Mouse (Mus musculus) limb, embryonic 12.5 days (tissue): ENCODE results near the gene Sct. TPM values are rescaled to one million over a fixed set of nuclear protein-coding genes. Genes with fewer than 3 reads are reported as not detected.

Source experiments
- ATAC-seq: fragments of 200-750 bp; cut with Nextera tagmentation; 2 replicates; pipeline ENCODE4 v1.8.0; 2017; ENCODE audit warnings: low read depth, moderate TSS enrichment; ENCODE audit not compliant: insufficient number of reproducible peaks, insufficient read depth, low FRiP score, low TSS enrichment
- H3K27ac ChIP-seq: fragments of 300-500 bp; sonication (generic); 2 replicates; pipeline ENCODE4 v1.5.1; 2016; ENCODE audit warnings: mild to moderate bottlenecking, moderate library complexity
- H3K27me3 ChIP-seq: fragments of 300-500 bp; sonication (generic); 2 replicates; pipeline ENCODE4 v1.6.1; 2016; ENCODE audit warnings: mild to moderate bottlenecking, moderate library complexity
- H3K36me3 ChIP-seq: fragments of 300-500 bp; sonication (generic); 2 replicates; pipeline ENCODE4 v1.6.1; 2016; ENCODE audit warnings: mild to moderate bottlenecking, moderate library complexity
- H3K4me1 ChIP-seq: fragments of 300-500 bp; sonication (generic); replicated peaks from 2 replicates; pipeline ENCODE4 v1.6.1; 2016
- H3K4me2 ChIP-seq: fragments of 300-500 bp; sonication (generic); 2 replicates; pipeline ENCODE4 v1.6.1; 2016; ENCODE audit warnings: mild to moderate bottlenecking, moderate library complexity
- H3K4me3 ChIP-seq: fragments of 300-500 bp; sonication (generic); replicated peaks from 2 replicates; pipeline ENCODE4 v1.5.1; 2016; ENCODE audit warnings: mild to moderate bottlenecking
- H3K9ac ChIP-seq: fragments of 300-500 bp; sonication (generic); replicated peaks from 2 replicates; pipeline ENCODE4 v1.6.1; 2016; ENCODE audit warnings: mild to moderate bottlenecking, moderate library complexity
- H3K9me3 ChIP-seq: fragments of 300-500 bp; sonication (generic); 2 replicates; pipeline ENCODE4 v1.6.1; 2016; ENCODE audit warnings: mild to moderate bottlenecking, moderate library complexity
- WGBS: fragments of 180-500 bp; shearing (Covaris S2); methylation state at CpG from one replicate; pipeline ENCODE4 v1.1.7; 2016; 5-methylcytosine and 5-hydroxymethylcytosine counted together
- polyA plus RNA-seq: library from polyadenylated mRNA; unstranded; fragments of >200 nt; fragmentation: Nextera tagmentation; extraction: Ambion mirVana; gene quantifications from 2 replicates; pipeline ENCODE4 v1.2.1, GENCODE M21; 2016

Gene Sct
- polyA plus RNA-seq = 10.5 and 11.4 TPM in 2 replicates

GRCm38 (mm10) chr7:141278766-141279590, at the start of gene Sct:
Gene Sct (minus strand): TSS chr7:141279133.
- peak; percentile 70 for ATAC-seq
- WGBS = 3% methylated on average over 46 of the region's 46 CpGs
- peak within 1 kb of the TSS; percentile 57 for H3K9ac ChIP-seq
- H3K4me2 ChIP-seq = peak within 1 kb of the TSS; percentile 95
- H3K9me3 ChIP-seq = no peaks in the 10 kb centered on the region
- peaks cover 21% of the 10 kb centered on the region for H3K27me3 ChIP-seq
- no peak within 1 kb of the TSS for H3K27ac ChIP-seq
- no peaks in the 10 kb centered on the region for H3K36me3 ChIP-seq
- H3K4me1 ChIP-seq = peaks cover 23% of the 10 kb centered on the region
- peak within 1 kb of the TSS; percentile 52 for H3K4me3 ChIP-seq

- WGBS = 19% methylated on average over 24 of the region's 24 CpGs
- ATAC-seq = peak; percentile 44
- peak overlapping the region; percentile 63 for H3K4me3 ChIP-seq
- H3K36me3 ChIP-seq = peaks cover 26% of the 10 kb centered on the region
- H3K4me1 ChIP-seq = peaks cover 23% of the 10 kb centered on the region
- peak overlapping the region; percentile 95 for H3K9ac ChIP-seq
- peak overlapping the region; percentile 99 for H3K27ac ChIP-seq
- H3K9me3 ChIP-seq = no peaks in the 10 kb centered on the region
- H3K27me3 ChIP-seq = no peaks in the 10 kb centered on the region
- peak overlapping the region; percentile 97 for H3K4me2 ChIP-seq
These were observed 49.5 kb upstream of the Sct start for GRCm38 (mm10) chr7:141328373-141328990.

GRCm38 (mm10) chr7:141327469-141328372, 48.8 kb upstream of the Sct start, which contains the start of the genes Deaf1 and Tmem80:
Gene Deaf1 (minus strand): TSS chr7:141327690.
Gene Tmem80 (plus strand): TSS chr7:141327739.
- Histone ChIP-seq H3K27me3 (no peaks in the 10 kb centered on the region), H3K4me2 (peak within 1 kb of the TSS; percentile 97), H3K4me1 (peaks cover 23% of the 10 kb centered on the region), H3K36me3 (peaks cover 26% of the 10 kb centered on the region), H3K9me3 (no peaks in the 10 kb centered on the region), H3K4me3 (peak within 1 kb of the TSS; percentile 63), H3K9ac (peak within 1 kb of the TSS; percentile 95), H3K27ac (peak within 1 kb of the TSS; percentile 99)
- ATAC-seq = peak; percentile 95
- WGBS = under 1% methylated on average over 105 of the region's 105 CpGs

- Histone ChIP-seq H3K9me3 (no peaks in the 10 kb centered on the region), H3K4me3 (peak overlapping the region; percentile 63), H3K9ac (peak overlapping the region; percentile 95), H3K27me3 (no peaks in the 10 kb centered on the region), H3K27ac (peak overlapping the region; percentile 99), H3K36me3 (peaks cover 26% of the 10 kb centered on the region), H3K4me1 (peaks cover 23% of the 10 kb centered on the region), H3K4me2 (peak overlapping the region; percentile 97)
- 5% methylated on average over 35 of the region's 35 CpGs for WGBS
- peak; percentile 14; the same call in 1 of the 2 replicates for ATAC-seq
These were observed 47.9 kb upstream of the Sct start for GRCm38 (mm10) chr7:141326546-141327446.

- Histone ChIP-seq H3K27ac (no peak overlapping the region), H3K36me3 (peaks cover 47% of the 10 kb centered on the region), H3K27me3 (no peaks in the 10 kb centered on the region), H3K9ac (no peak overlapping the region), H3K4me1 (peaks cover 23% of the 10 kb centered on the region), H3K9me3 (no peaks in the 10 kb centered on the region), H3K4me3 (no peak overlapping the region), H3K4me2 (no peak overlapping the region)
- ATAC-seq = no peak
- WGBS = 100% methylated on average over 1 of the region's 1 CpGs
These were observed 45.8 kb upstream of the Sct start for GRCm38 (mm10) chr7:141324686-141325085.

GRCm38 (mm10) chr7:141319446-141319845, 40.5 kb upstream of the Sct start:
- H3K9me3 ChIP-seq = no peaks in the 10 kb centered on the region
- WGBS = 78% methylated on average over 2 of the region's 2 CpGs
- H3K27me3 ChIP-seq = no peaks in the 10 kb centered on the region
- no peak overlapping the region for H3K27ac ChIP-seq
- no peak overlapping the region for H3K4me2 ChIP-seq
- ATAC-seq = no peak
- H3K4me3 ChIP-seq = no peak overlapping the region
- H3K4me1 ChIP-seq = 0 out of 2 replicates have a peak, but pooled peaks cover under 1% of the 10 kb centered on the region
- peaks cover 99% of the 10 kb centered on the region for H3K36me3 ChIP-seq
- H3K9ac ChIP-seq = no peak overlapping the region

GRCm38 (mm10) chr7:141317619-141318132, 38.7 kb upstream of the Sct start:
- Histone ChIP-seq H3K27ac (no peak overlapping the region), H3K4me1 (no peaks in the 10 kb centered on the region), H3K27me3 (no peaks in the 10 kb centered on the region), H3K36me3 (peaks cover 99% of the 10 kb centered on the region), H3K4me3 (no peak overlapping the region), H3K9me3 (no peaks in the 10 kb centered on the region), H3K9ac (no peak overlapping the region), H3K4me2 (no peak overlapping the region)
- WGBS = 89% methylated on average over 1 of the region's 1 CpGs
- ATAC-seq = no peak

GRCm38 (mm10) chr7:141315974-141316373, 37.0 kb upstream of the Sct start:
- H3K4me3 ChIP-seq = no peak overlapping the region
- H3K27me3 ChIP-seq = no peaks in the 10 kb centered on the region
- no peak overlapping the region for H3K27ac ChIP-seq
- no peaks in the 10 kb centered on the region for H3K4me1 ChIP-seq
- no peaks in the 10 kb centered on the region for H3K9me3 ChIP-seq
- H3K36me3 ChIP-seq = peaks cover 99% of the 10 kb centered on the region
- WGBS = 84% methylated on average over 5 of the region's 5 CpGs
- no peak overlapping the region for H3K9ac ChIP-seq
- H3K4me2 ChIP-seq = no peak overlapping the region
- ATAC-seq = no peak

- no peak overlapping the region for H3K4me3 ChIP-seq
- peaks cover 99% of the 10 kb centered on the region for H3K36me3 ChIP-seq
- H3K4me2 ChIP-seq = no peak overlapping the region
- no peak overlapping the region for H3K27ac ChIP-seq
- H3K4me1 ChIP-seq = no peaks in the 10 kb centered on the region
- H3K9ac ChIP-seq = no peak overlapping the region
- no peak for ATAC-seq
- WGBS = 89% methylated on average over 8 of the region's 8 CpGs
- H3K27me3 ChIP-seq = no peaks in the 10 kb centered on the region
- no peaks in the 10 kb centered on the region for H3K9me3 ChIP-seq
These were observed 36.1 kb upstream of the Sct start for GRCm38 (mm10) chr7:141315076-141315475.

- no peak overlapping the region for H3K27ac ChIP-seq
- H3K4me1 ChIP-seq = no peaks in the 10 kb centered on the region
- H3K9me3 ChIP-seq = no peaks in the 10 kb centered on the region
- H3K4me3 ChIP-seq = no peak overlapping the region
- no peaks in the 10 kb centered on the region for H3K27me3 ChIP-seq
- H3K36me3 ChIP-seq = peaks cover 99% of the 10 kb centered on the region
- ATAC-seq = no peak
- 91% methylated on average over 2 of the region's 2 CpGs for WGBS
- H3K9ac ChIP-seq = no peak overlapping the region
- H3K4me2 ChIP-seq = no peak overlapping the region
These were observed 35.5 kb upstream of the Sct start for GRCm38 (mm10) chr7:141314416-141314815.
